Mouse (Mus musculus): ENCODE measurements around the gene Gm4763.
"Not testable (repeated sequence)": the region's sequence is repeated elsewhere in the genome, so short reads cannot be mapped to it uniquely, and the experiment has no call there.

- not testable (repeated sequence) for TF ChIP-seq CTCF (IDR thresholded peaks at IDR 0.05; ENCODE audit: low read depth, low read length); GATA2 (IDR thresholded peaks at IDR 0.05; ENCODE audit: borderline replicate concordance, low read depth, low read length)
Observed at GRCm38 (mm10) chr7:24692693-24693092, 34.0 kb downstream of the Gm4763 start.

Measured in G1E (cell line).